Mouse (Mus musculus) myocyte (in vitro differentiated cells): ENCODE data around the gene E2f6.

Experiments
- CEBPB ChIP-seq: IDR thresholded peaks from 2 replicates; pipeline ENCODE4 v1.6.1; 2011; ENCODE audit warnings: mild to moderate bottlenecking, moderate library complexity; ENCODE audit not compliant: poor library complexity, insufficient read depth, severe bottlenecking
- E2F4 ChIP-seq: IDR thresholded peaks from one replicate; pipeline ENCODE4 v1.6.1; 2011; ENCODE audit warnings: mild to moderate bottlenecking, control low read depth, moderate library complexity; ENCODE audit not compliant: insufficient read depth
- MAX ChIP-seq: IDR thresholded peaks from one replicate; pipeline ENCODE4 v1.6.1; 2011; ENCODE audit warnings: low read depth, mild to moderate bottlenecking, control low read depth
- MYOD1 ChIP-seq, 3 experiments: IDR thresholded peaks; one replicate each; pipeline ENCODE4 v1.6.1; 2011; ENCODE audit warnings: control low read depth in 2 of 3, low read depth in 2 of 3, mild to moderate bottlenecking in 2 of 3, moderate library complexity in 1 of 3; ENCODE audit not compliant: insufficient read length in 2 of 3, control insufficient read depth in 1 of 3
- MYOG ChIP-seq, 3 experiments: IDR thresholded peaks; one replicate each; pipeline ENCODE4 v1.6.1; 2011; ENCODE audit warnings: control low read depth in 2 of 3, low read depth in 2 of 3, mild to moderate bottlenecking in 2 of 3; ENCODE audit not compliant: insufficient read length in 2 of 3, control insufficient read depth in 1 of 3, insufficient read depth in 1 of 3
- POLR2A ChIP-seq: IDR thresholded peaks from one replicate; pipeline ENCODE4 v1.6.1; 2011; ENCODE audit warnings: low read depth, mild to moderate bottlenecking, control low read depth, moderate library complexity; ENCODE audit not compliant: insufficient read length
- POLR2AphosphoS2 ChIP-seq: IDR thresholded peaks from one replicate; pipeline ENCODE4 v1.6.1; 2011; ENCODE audit warnings: low read depth, control low read depth; ENCODE audit not compliant: insufficient read length
- SRF ChIP-seq: IDR thresholded peaks from one replicate; pipeline ENCODE4 v1.6.1; 2011; ENCODE audit warnings: low read depth; ENCODE audit not compliant: control insufficient read depth, insufficient read length
- TCF12 ChIP-seq: IDR thresholded peaks from one replicate; pipeline ENCODE4 v1.6.1; 2011; ENCODE audit warnings: mild to moderate bottlenecking, control low read depth; ENCODE audit not compliant: poor library complexity, insufficient read depth, severe bottlenecking
- TCF3 ChIP-seq: IDR thresholded peaks from one replicate; pipeline ENCODE4 v1.6.1; 2011; ENCODE audit warnings: low read depth, control low read depth; ENCODE audit not compliant: insufficient read length
- USF1 ChIP-seq: IDR thresholded peaks from one replicate; pipeline ENCODE4 v1.6.1; 2011; ENCODE audit warnings: low read depth, mild to moderate bottlenecking, control low read depth, moderate library complexity

GRCm38 (mm10) chr12:16778523-16778922 is 32.2 kb upstream of the E2f6 start:
- no peak for TF ChIP-seq POLR2A
- no peak for TF ChIP-seq TCF12
- no peak for TF ChIP-seq USF1
- TF ChIP-seq SRF = no peak
- no peak for TF ChIP-seq POLR2AphosphoS2
- no peak for TF ChIP-seq E2F4
- TF ChIP-seq MAX = no peak
- no peak for TF ChIP-seq MYOD1 (IDR thresholded peaks at IDR 0.05; ENCODE audit: control insufficient read depth in 1 of 3, insufficient read length in 2 of 3, low read depth in 2 of 3)
- no peak for TF ChIP-seq MYOG (IDR thresholded peaks at IDR 0.05; ENCODE audit: control insufficient read depth in 1 of 3, insufficient read depth in 1 of 3, insufficient read length in 2 of 3, low read depth in 2 of 3)
- TF ChIP-seq TCF3 = no peak
- no peak for TF ChIP-seq CEBPB
